Mouse (Mus musculus): ENCODE measurements around the gene Adprm. TPM values are rescaled to one million over a fixed set of nuclear protein-coding genes. Genes with fewer than 3 reads are reported as not detected.

Gene Adprm
- total RNA-seq (2012; rRNA removed) = 25.4 and 27.3 TPM in 2 replicates

GRCm38 (mm10) chr11:67052321-67052952 is at the start of gene Adprm, which contains the start of gene Sco1:
Adprm (minus strand) TSS chr11:67052594.
Sco1 (plus strand) TSS chr11:67052670.
- Histone ChIP-seq H3K9me3 (ENCODE audit: control insufficient read depth, insufficient read depth, low read depth, low read length) (no peaks in the 10 kb centered on the region), H3K4me1 (ENCODE audit: control insufficient read depth in 2 of 2, insufficient read depth in 2 of 2, low read length in 2 of 2, poor library complexity in 1 of 2) (peaks cover 5 to 7% of the 10 kb centered on the region in 2 experiments), H3K36me3 (ENCODE audit: control insufficient read depth, insufficient read depth, low read length, poor library complexity, severe bottlenecking) (peaks cover 16% of the 10 kb centered on the region), H3K9ac (ENCODE audit: insufficient read depth, low read depth, low read length, poor library complexity, severe bottlenecking) (peak within 1 kb of the TSS; percentile 98), H3K27ac (ENCODE audit: insufficient read depth, low read depth, low read length, poor library complexity, severe bottlenecking) (peak within 1 kb of the TSS; percentile 55), H3K4me3 (ENCODE audit: insufficient read depth in 1 of 2, low read depth in 1 of 2, low read length in 2 of 2, poor library complexity in 1 of 2, severe bottlenecking in 1 of 2) (peak within 1 kb of the TSS; percentile 99 to 100)
- DNase-seq (ENCODE audit: low read depth, low spot score) = peak; percentile 88
- in situ Hi-C loops (cut with MboI; ENCODE audit: low sequenced_read_pairs in 2 of 2, unreplicated experiment in 2 of 2) = no loop called here
- TF ChIP-seq HCFC1 (IDR thresholded peaks at IDR 0.05; ENCODE audit: borderline replicate concordance, insufficient read depth, low read length) (peak; percentile 68; the same call in 1 of the 2 replicates), MAFK (IDR thresholded peaks at IDR 0.05; ENCODE audit: insufficient read depth, low read depth, low read length) (no peak)

- Histone ChIP-seq H3K9ac (ENCODE audit: insufficient read depth, low read depth, low read length, poor library complexity, severe bottlenecking) (no peak overlapping the region), H3K36me3 (ENCODE audit: control insufficient read depth, insufficient read depth, low read length, poor library complexity, severe bottlenecking) (no peaks in the 10 kb centered on the region), H3K4me3 (ENCODE audit: insufficient read depth in 1 of 2, low read depth in 1 of 2, low read length in 2 of 2, poor library complexity in 1 of 2, severe bottlenecking in 1 of 2) (no peak overlapping the region), H3K9me3 (ENCODE audit: control insufficient read depth, insufficient read depth, low read depth, low read length) (no peaks in the 10 kb centered on the region), H3K27ac (ENCODE audit: insufficient read depth, low read depth, low read length, poor library complexity, severe bottlenecking) (no peak overlapping the region), H3K4me1 (ENCODE audit: control insufficient read depth in 2 of 2, insufficient read depth in 2 of 2, low read length in 2 of 2, poor library complexity in 1 of 2) (peaks cover 0 to 3% of the 10 kb centered on the region in 2 experiments; a peak in 1 of 4 replicates)
- no peak for DNase-seq (ENCODE audit: low read depth, low spot score)
- TF ChIP-seq MAFK (IDR thresholded peaks at IDR 0.05; ENCODE audit: insufficient read depth, low read depth, low read length) = no peak
- no peak for TF ChIP-seq CHD2 (IDR thresholded peaks at IDR 0.05; ENCODE audit: low read depth, low read length)
- no peak for TF ChIP-seq HCFC1 (IDR thresholded peaks at IDR 0.05; ENCODE audit: borderline replicate concordance, insufficient read depth, low read length)
- TF ChIP-seq ZNF384 (IDR thresholded peaks at IDR 0.05; ENCODE audit: low read depth, low read length) = no peak
- TF ChIP-seq ZC3H11A (IDR thresholded peaks at IDR 0.05; ENCODE audit: borderline replicate concordance, low read depth, low read length) = no peak
- in situ Hi-C loops (cut with MboI; ENCODE audit: low sequenced_read_pairs in 2 of 2, unreplicated experiment in 2 of 2) = no loop called here
These were observed 49.3 kb upstream of the Adprm start for GRCm38 (mm10) chr11:67101713-67102112.

- Histone ChIP-seq H3K9ac (ENCODE audit: insufficient read depth, low read depth, low read length, poor library complexity, severe bottlenecking) (no peak overlapping the region), H3K36me3 (ENCODE audit: control insufficient read depth, insufficient read depth, low read length, poor library complexity, severe bottlenecking) (no peaks in the 10 kb centered on the region), H3K9me3 (ENCODE audit: control insufficient read depth, insufficient read depth, low read depth, low read length) (no peaks in the 10 kb centered on the region), H3K27ac (ENCODE audit: insufficient read depth, low read depth, low read length, poor library complexity, severe bottlenecking) (no peak overlapping the region), H3K4me1 (ENCODE audit: control insufficient read depth in 2 of 2, insufficient read depth in 2 of 2, low read length in 2 of 2, poor library complexity in 1 of 2) (peaks cover 0 to 3% of the 10 kb centered on the region in 2 experiments; a peak in 1 of 4 replicates), H3K4me3 (ENCODE audit: insufficient read depth in 1 of 2, low read depth in 1 of 2, low read length in 2 of 2, poor library complexity in 1 of 2, severe bottlenecking in 1 of 2) (no peak overlapping the region)
- in situ Hi-C loops (cut with MboI; ENCODE audit: low sequenced_read_pairs in 2 of 2, unreplicated experiment in 2 of 2) = no loop called here
- peak; percentile 66 for DNase-seq (ENCODE audit: low read depth, low spot score)
- TF ChIP-seq CHD2 (IDR thresholded peaks at IDR 0.05; ENCODE audit: low read depth, low read length) (no peak), ZNF384 (IDR thresholded peaks at IDR 0.05; ENCODE audit: low read depth, low read length) (no peak), HCFC1 (IDR thresholded peaks at IDR 0.05; ENCODE audit: borderline replicate concordance, insufficient read depth, low read length) (no peak), ZC3H11A (IDR thresholded peaks at IDR 0.05; ENCODE audit: borderline replicate concordance, low read depth, low read length) (peak; percentile 24; the same call in 1 of the 2 replicates), MAFK (IDR thresholded peaks at IDR 0.05; ENCODE audit: insufficient read depth, low read depth, low read length) (no peak)
These were observed 47.8 kb upstream of the Adprm start for GRCm38 (mm10) chr11:67100169-67100568.

GRCm38 (mm10) chr11:67099241-67099640 is 46.8 kb upstream of the Adprm start:
- H3K4me1 ChIP-seq (ENCODE audit: control insufficient read depth in 2 of 2, insufficient read depth in 2 of 2, low read length in 2 of 2, poor library complexity in 1 of 2) = peaks cover 0 to 3% of the 10 kb centered on the region in 2 experiments; a peak in 1 of 4 replicates
- H3K9me3 ChIP-seq (ENCODE audit: control insufficient read depth, insufficient read depth, low read depth, low read length) = no peaks in the 10 kb centered on the region
- no peak overlapping the region for H3K4me3 ChIP-seq (ENCODE audit: insufficient read depth in 1 of 2, low read depth in 1 of 2, low read length in 2 of 2, poor library complexity in 1 of 2, severe bottlenecking in 1 of 2)
- in situ Hi-C loops (cut with MboI; ENCODE audit: low sequenced_read_pairs in 2 of 2, unreplicated experiment in 2 of 2) = no loop called here
- no peak overlapping the region for H3K27ac ChIP-seq (ENCODE audit: insufficient read depth, low read depth, low read length, poor library complexity, severe bottlenecking)
- TF ChIP-seq HCFC1 (IDR thresholded peaks at IDR 0.05; ENCODE audit: borderline replicate concordance, insufficient read depth, low read length) (no peak), CHD2 (IDR thresholded peaks at IDR 0.05; ENCODE audit: low read depth, low read length) (no peak), ZNF384 (IDR thresholded peaks at IDR 0.05; ENCODE audit: low read depth, low read length) (no peak), ZC3H11A (IDR thresholded peaks at IDR 0.05; ENCODE audit: borderline replicate concordance, low read depth, low read length) (no peak), MAFK (IDR thresholded peaks at IDR 0.05; ENCODE audit: insufficient read depth, low read depth, low read length) (no peak)
- no peak overlapping the region for H3K9ac ChIP-seq (ENCODE audit: insufficient read depth, low read depth, low read length, poor library complexity, severe bottlenecking)
- no peaks in the 10 kb centered on the region for H3K36me3 ChIP-seq (ENCODE audit: control insufficient read depth, insufficient read depth, low read length, poor library complexity, severe bottlenecking)
- DNase-seq (ENCODE audit: low read depth, low spot score) = no peak
